Mouse (Mus musculus): ENCODE measurements around the gene Hmgb1. TPM values are rescaled to one million over a fixed set of nuclear protein-coding genes. Genes with fewer than 3 reads are reported as not detected.
A peak's percentile ranks its signal among the peaks of the same experiment; 100 is the strongest.

Hmgb1 gene
- polyA plus RNA-seq, 1 experiment from 2014 or later = 683 TPM

GRCm38 (mm10) chr5:149168051-149168450, 16.2 kb downstream of the Hmgb1 start:
- no peak overlapping the region for H3K4me3 ChIP-seq
- no peaks in the 10 kb centered on the region for H3K4me1 ChIP-seq (replicated peaks)
- H3K27ac ChIP-seq = no peak overlapping the region
- 79% methylated on average over 2 of the region's 2 CpGs for WGBS
- no peak overlapping the region for H3K4me2 ChIP-seq
- no peak overlapping the region for H3K9ac ChIP-seq
- ATAC-seq (replicated peaks; ENCODE audit: insufficient number of reproducible peaks, insufficient read depth, low FRiP score, low read depth) = no peak
- H3K27me3 ChIP-seq = no peaks in the 10 kb centered on the region
- H3K9me3 ChIP-seq (replicated peaks) = no peaks in the 10 kb centered on the region
- no peaks in the 10 kb centered on the region for H3K36me3 ChIP-seq

DNA sequence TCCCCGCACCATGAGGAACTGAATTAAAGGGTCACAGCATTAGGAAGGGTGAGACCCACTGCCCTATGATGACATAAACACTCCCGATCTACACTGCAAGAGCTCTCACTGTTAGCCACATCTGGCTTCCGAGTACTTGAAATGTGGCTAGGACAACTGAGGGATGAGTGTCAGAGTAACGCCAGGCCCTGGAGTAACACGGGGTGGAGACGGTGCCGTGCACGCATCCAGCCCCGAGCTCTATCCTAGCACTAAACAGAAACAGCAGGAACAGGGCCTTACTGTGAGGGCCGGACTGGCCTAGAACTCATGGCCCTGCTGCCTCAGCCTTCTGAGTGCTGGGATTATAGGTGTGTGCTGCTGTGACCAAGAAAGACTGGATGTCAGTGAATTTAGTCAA, 18.3 kb downstream of the Hmgb1 start:
- Histone ChIP-seq H3K9me3 (replicated peaks) (no peaks in the 10 kb centered on the region), H3K36me3 (no peaks in the 10 kb centered on the region), H3K9ac (no peak overlapping the region), H3K4me3 (no peak overlapping the region), H3K27ac (no peak overlapping the region), H3K4me1 (replicated peaks) (no peaks in the 10 kb centered on the region), H3K27me3 (no peaks in the 10 kb centered on the region), H3K4me2 (no peak overlapping the region)
- WGBS = 91% methylated on average over 10 of the region's 10 CpGs
- ATAC-seq (replicated peaks; ENCODE audit: insufficient number of reproducible peaks, insufficient read depth, low FRiP score, low read depth) = no peak

DNA sequence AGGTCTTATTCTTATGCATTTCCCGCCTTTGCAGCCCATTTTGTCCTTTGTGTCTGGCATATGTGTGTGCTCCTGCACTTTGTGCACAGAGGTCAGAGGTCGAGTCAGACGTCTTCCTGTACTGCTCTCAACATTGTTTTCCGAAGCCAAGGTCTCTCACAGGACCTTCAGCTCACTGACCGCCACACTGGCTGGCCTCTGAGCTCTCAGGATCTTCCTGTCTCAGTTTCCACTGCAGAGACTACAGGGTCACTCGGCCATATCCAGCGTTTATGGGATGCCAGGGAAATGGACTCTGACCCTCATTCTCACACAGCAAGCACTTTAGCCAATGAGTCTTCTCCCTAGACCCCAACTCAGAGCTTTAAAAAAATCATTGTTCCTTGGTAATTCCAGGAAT, 19.4 kb downstream of the Hmgb1 start:
- H3K27me3 ChIP-seq = no peaks in the 10 kb centered on the region
- no peak overlapping the region for H3K4me2 ChIP-seq
- 54% methylated on average over 7 of the region's 7 CpGs for WGBS
- no peaks in the 10 kb centered on the region for H3K9me3 ChIP-seq (replicated peaks)
- no peak for ATAC-seq (replicated peaks; ENCODE audit: insufficient number of reproducible peaks, insufficient read depth, low FRiP score, low read depth)
- no peak overlapping the region for H3K9ac ChIP-seq
- H3K4me1 ChIP-seq (replicated peaks) = no peaks in the 10 kb centered on the region
- no peak overlapping the region for H3K4me3 ChIP-seq
- H3K27ac ChIP-seq = no peak overlapping the region
- no peaks in the 10 kb centered on the region for H3K36me3 ChIP-seq

DNA sequence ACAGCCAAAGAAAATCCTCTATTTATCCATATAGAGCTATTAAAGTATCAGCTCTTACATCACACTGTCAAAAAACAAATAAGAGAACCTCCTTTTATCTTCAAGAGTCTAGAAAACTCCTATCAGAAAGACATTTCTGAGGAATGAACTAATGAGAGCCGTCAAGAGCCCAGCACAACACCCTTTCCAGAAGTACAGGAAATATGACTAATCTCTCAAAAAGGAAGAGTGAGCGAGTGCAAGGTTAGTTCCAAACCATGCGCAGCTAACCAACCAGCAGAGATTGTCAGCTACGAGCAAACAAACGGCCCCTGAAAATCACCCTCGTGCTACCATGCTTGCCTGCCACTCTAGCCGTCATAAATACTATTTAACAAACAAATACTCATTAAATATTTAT, 21.4 kb downstream of the Hmgb1 start:
- no peaks in the 10 kb centered on the region for H3K36me3 ChIP-seq
- no peak for ATAC-seq (replicated peaks; ENCODE audit: insufficient number of reproducible peaks, insufficient read depth, low FRiP score, low read depth)
- no peaks in the 10 kb centered on the region for H3K4me1 ChIP-seq (replicated peaks)
- H3K9ac ChIP-seq = no peak overlapping the region
- H3K27ac ChIP-seq = no peak overlapping the region
- no peak overlapping the region for H3K4me3 ChIP-seq
- 50% methylated on average over 7 of the region's 7 CpGs for WGBS
- H3K4me2 ChIP-seq = no peak overlapping the region
- no peaks in the 10 kb centered on the region for H3K9me3 ChIP-seq (replicated peaks)
- H3K27me3 ChIP-seq = no peaks in the 10 kb centered on the region

DNA sequence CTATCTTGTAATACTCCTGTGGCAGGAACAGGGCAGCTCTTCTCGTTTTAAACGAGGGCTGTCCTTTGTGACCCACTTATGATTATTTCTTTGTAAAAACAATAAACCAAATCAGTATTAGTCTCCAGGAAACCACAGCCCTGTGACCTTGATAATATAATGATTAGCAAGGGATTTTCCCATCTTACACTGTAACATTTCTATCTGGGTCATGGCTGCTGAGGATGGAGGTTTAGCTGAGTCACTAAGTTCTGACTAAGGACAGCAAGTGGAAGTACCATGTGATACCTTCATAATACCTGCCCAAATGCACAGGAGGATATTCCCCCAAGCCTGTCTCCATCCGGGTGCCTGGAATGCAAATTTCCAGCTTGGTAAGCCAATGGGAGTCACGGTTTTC, 23.8 kb downstream of the Hmgb1 start:
- no peaks in the 10 kb centered on the region for H3K36me3 ChIP-seq
- no peaks in the 10 kb centered on the region for H3K27me3 ChIP-seq
- H3K9ac ChIP-seq = no peak overlapping the region
- no peaks in the 10 kb centered on the region for H3K9me3 ChIP-seq (replicated peaks)
- no peak overlapping the region for H3K4me2 ChIP-seq
- 71% methylated on average over 4 of the region's 4 CpGs for WGBS
- ATAC-seq (replicated peaks; ENCODE audit: insufficient number of reproducible peaks, insufficient read depth, low FRiP score, low read depth) = no peak
- H3K27ac ChIP-seq = no peak overlapping the region
- H3K4me3 ChIP-seq = no peak overlapping the region
- H3K4me1 ChIP-seq (replicated peaks) = no peaks in the 10 kb centered on the region

DNA sequence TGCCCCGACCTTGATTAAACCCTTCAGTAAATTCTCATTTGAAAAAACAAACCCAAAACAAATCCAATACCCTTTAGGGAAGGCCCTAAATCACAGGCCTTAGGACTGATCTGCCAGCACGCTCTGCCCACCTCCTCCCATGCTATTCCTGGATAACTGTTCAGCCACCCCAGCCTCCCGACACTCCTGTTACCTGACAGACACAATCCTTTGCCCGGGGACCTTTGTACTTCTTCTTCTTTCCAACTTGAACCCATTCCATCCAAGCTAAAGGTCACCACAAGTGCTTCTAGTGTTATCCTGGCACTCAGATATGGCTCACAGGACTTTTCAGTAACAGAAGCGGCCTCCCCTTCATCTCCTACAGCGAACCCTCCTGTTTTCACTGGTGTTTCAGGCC, 25.3 kb downstream of the Hmgb1 start:
- H3K27me3 ChIP-seq = no peaks in the 10 kb centered on the region
- no peak for ATAC-seq (replicated peaks; ENCODE audit: insufficient number of reproducible peaks, insufficient read depth, low FRiP score, low read depth)
- H3K4me3 ChIP-seq = no peak overlapping the region
- H3K4me2 ChIP-seq = no peak overlapping the region
- no peak overlapping the region for H3K27ac ChIP-seq
- no peaks in the 10 kb centered on the region for H3K4me1 ChIP-seq (replicated peaks)
- WGBS = 72% methylated on average over 6 of the region's 6 CpGs
- no peak overlapping the region for H3K9ac ChIP-seq
- no peaks in the 10 kb centered on the region for H3K36me3 ChIP-seq
- H3K9me3 ChIP-seq (replicated peaks) = no peaks in the 10 kb centered on the region

DNA sequence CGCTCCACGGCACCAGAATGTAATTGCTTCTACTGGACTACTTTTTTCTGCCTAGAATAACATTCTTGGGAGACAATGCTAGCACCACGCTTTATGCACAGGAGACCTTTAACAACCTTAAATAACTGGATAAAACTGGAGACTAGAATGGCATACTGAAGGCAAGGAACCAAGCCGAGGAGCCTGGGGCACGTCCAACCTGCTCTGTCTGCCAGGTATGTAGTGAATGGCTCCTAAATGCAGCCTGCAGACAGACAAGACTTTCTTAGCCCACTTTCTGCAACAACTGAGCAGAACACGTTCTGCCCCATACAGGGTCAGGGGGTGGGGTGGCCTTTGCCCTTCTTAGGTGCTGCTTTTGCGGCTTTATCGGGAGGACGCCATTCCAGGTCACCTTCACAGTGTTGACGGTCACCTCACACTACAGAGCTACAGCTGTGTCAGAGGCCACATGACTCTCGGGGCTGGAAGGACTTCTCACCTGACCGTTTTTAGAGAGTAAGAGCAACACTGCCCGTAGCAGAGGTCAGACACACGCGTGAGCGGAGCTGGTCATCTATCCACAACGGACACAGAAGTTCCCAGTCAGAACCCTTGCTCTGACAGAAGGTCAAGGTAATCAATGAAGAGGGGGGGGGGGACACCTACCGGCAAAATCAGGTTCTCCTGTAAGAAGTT, 27.3 kb downstream of the Hmgb1 start:
- Histone ChIP-seq H3K27me3 (no peaks in the 10 kb centered on the region), H3K36me3 (no peaks in the 10 kb centered on the region), H3K4me1 (replicated peaks) (no peaks in the 10 kb centered on the region), H3K9ac (no peak overlapping the region), H3K4me2 (no peak overlapping the region), H3K4me3 (no peak overlapping the region), H3K9me3 (replicated peaks) (no peaks in the 10 kb centered on the region), H3K27ac (no peak overlapping the region)
- ATAC-seq (replicated peaks; ENCODE audit: insufficient number of reproducible peaks, insufficient read depth, low FRiP score, low read depth) = no peak
- 74% methylated on average over 18 of the region's 18 CpGs for WGBS

DNA sequence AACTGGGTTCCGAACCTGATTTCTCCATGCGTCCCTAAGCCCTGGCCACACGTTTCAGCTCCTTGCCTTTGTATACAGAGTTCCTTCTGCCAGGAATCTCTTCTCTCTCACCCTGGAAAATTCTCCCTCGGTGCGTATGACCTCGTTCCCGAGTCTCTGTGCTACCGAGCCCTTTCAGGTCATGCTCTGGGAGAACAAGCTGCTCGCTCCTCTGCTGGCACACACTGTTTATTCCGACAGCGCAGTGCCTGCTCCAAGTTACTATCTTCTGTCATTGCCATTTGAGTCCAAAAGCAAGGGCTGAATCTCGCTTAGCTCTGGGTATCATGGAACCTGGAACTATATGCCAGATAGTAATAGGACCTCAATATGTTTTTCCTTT, 31.5 kb downstream of the Hmgb1 start:
- no peak overlapping the region for H3K4me3 ChIP-seq
- H3K4me1 ChIP-seq (replicated peaks) = no peaks in the 10 kb centered on the region
- WGBS = 58% methylated on average over 12 of the region's 12 CpGs
- H3K27ac ChIP-seq = peak overlapping the region; percentile 41
- H3K4me2 ChIP-seq = no peak overlapping the region
- no peaks in the 10 kb centered on the region for H3K36me3 ChIP-seq
- H3K9me3 ChIP-seq (replicated peaks) = no peaks in the 10 kb centered on the region
- H3K27me3 ChIP-seq = no peaks in the 10 kb centered on the region
- no peak for ATAC-seq (replicated peaks; ENCODE audit: insufficient number of reproducible peaks, insufficient read depth, low FRiP score, low read depth)
- no peak overlapping the region for H3K9ac ChIP-seq

GRCm38 (mm10) chr5:149152063-149152773, 32.1 kb downstream of the Hmgb1 start:
- ATAC-seq (replicated peaks; ENCODE audit: insufficient number of reproducible peaks, insufficient read depth, low FRiP score, low read depth) = no peak
- H3K27ac ChIP-seq = peak overlapping the region; percentile 41
- no peaks in the 10 kb centered on the region for H3K4me1 ChIP-seq (replicated peaks)
- no peaks in the 10 kb centered on the region for H3K27me3 ChIP-seq
- no peak overlapping the region for H3K4me2 ChIP-seq
- H3K36me3 ChIP-seq = no peaks in the 10 kb centered on the region
- H3K9ac ChIP-seq = no peak overlapping the region; the same call in 1 of the 2 replicates
- no peak overlapping the region for H3K4me3 ChIP-seq
- no peaks in the 10 kb centered on the region for H3K9me3 ChIP-seq (replicated peaks)
- 51% methylated on average over 13 of the region's 13 CpGs for WGBS

GRCm38 (mm10) chr5:149150882-149151281, 33.4 kb downstream of the Hmgb1 start:
- Histone ChIP-seq H3K4me3 (no peak overlapping the region), H3K4me1 (replicated peaks) (no peaks in the 10 kb centered on the region), H3K36me3 (no peaks in the 10 kb centered on the region), H3K9ac (no peak overlapping the region), H3K4me2 (no peak overlapping the region), H3K9me3 (replicated peaks) (no peaks in the 10 kb centered on the region), H3K27ac (no peak overlapping the region), H3K27me3 (no peaks in the 10 kb centered on the region)
- WGBS = 98% methylated on average over 3 of the region's 3 CpGs
- no peak for ATAC-seq (replicated peaks; ENCODE audit: insufficient number of reproducible peaks, insufficient read depth, low FRiP score, low read depth)

DNA sequence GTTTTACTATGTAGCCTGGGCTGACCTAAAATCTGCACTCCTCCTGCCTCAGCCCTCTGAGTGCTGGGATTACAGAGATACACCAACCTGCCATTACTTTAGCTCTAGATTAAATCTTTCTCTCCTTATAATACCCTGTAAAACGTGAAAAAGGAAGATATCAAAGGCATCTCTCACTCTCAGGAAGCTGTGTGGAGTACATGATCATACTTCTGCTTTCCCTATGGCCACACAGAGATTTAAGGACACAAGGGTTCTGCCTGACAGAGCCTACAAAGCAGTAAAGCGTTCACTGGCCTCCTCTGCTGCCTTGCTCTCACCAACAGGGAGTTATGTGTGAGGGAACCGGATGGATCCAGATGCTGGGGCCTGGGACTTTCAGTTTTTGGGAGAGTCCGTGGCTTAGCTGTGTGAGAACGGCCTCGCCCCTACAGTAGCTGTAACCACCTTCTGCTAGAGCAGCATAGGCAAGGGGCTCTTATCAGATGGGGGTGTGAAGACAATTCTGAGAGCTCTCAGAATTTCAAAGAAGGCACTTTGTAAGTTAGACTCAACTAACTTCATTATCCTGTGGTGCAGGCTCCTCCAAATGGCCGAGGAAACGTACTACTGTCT, 36.8 kb downstream of the Hmgb1 start:
- H3K27ac ChIP-seq = no peak overlapping the region
- no peaks in the 10 kb centered on the region for H3K4me1 ChIP-seq (replicated peaks)
- WGBS = 59% methylated on average over 8 of the region's 8 CpGs

DNA sequence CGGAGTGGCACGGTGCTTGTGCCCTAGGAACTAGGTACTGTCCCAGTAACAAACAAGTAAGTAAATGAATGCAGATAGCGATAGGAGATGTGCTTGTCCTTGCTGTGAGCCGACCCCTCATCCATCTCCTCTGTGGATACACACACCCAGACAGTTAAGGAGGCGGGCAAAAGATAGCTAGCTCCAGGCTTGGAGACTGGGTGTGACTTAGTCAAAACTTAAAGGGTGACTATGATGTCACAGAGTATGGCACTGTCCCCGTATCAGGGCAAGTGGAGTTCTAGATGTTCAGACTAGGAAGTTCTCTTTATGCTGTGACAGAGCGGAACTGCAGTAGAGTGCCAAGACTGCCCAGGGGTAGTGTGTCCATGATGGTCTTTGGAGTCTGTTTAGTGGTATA, 37.6 kb downstream of the Hmgb1 start:
- Histone ChIP-seq H3K9me3 (replicated peaks) (no peaks in the 10 kb centered on the region), H3K36me3 (no peaks in the 10 kb centered on the region), H3K27ac (no peak overlapping the region), H3K4me1 (replicated peaks) (no peaks in the 10 kb centered on the region), H3K27me3 (no peaks in the 10 kb centered on the region), H3K4me3 (no peak overlapping the region), H3K9ac (no peak overlapping the region), H3K4me2 (no peak overlapping the region)
- 78% methylated on average over 7 of the region's 7 CpGs for WGBS
- no peak for ATAC-seq (replicated peaks; ENCODE audit: insufficient number of reproducible peaks, insufficient read depth, low FRiP score, low read depth)

More for the DNA sequence above, 36.8 kb downstream of the Hmgb1 start:
- H3K36me3 ChIP-seq = no peaks in the 10 kb centered on the region
- H3K9me3 ChIP-seq (replicated peaks) = no peaks in the 10 kb centered on the region
- H3K4me3 ChIP-seq = no peak overlapping the region
- no peak overlapping the region for H3K4me2 ChIP-seq
- ATAC-seq (replicated peaks; ENCODE audit: insufficient number of reproducible peaks, insufficient read depth, low FRiP score, low read depth) = no peak
- H3K27me3 ChIP-seq = no peaks in the 10 kb centered on the region
- H3K9ac ChIP-seq = no peak overlapping the region
